Mouse (Mus musculus) lung, embryonic 15.5 days (tissue): ENCODE data around the gene Glt8d2. TPM values are rescaled to one million over a fixed set of nuclear protein-coding genes. Genes with fewer than 3 reads are reported as not detected.

Experiments
- ATAC-seq: fragments of 200-750 bp; cut with Nextera tagmentation; 2 replicates; pipeline ENCODE4 v1.8.0; 2017; ENCODE audit warnings: moderate number of reproducible peaks, borderline replicate concordance; ENCODE audit not compliant: low FRiP score, low TSS enrichment; ENCODE audit errors: extremely low read depth
- H3K27ac ChIP-seq: fragments of 300-500 bp; sonication (generic); 2 replicates; pipeline ENCODE4 v1.5.1; 2015; ENCODE audit warnings: moderate library complexity, mild to moderate bottlenecking, inconsistent platforms
- H3K27me3 ChIP-seq: fragments of 300-500 bp; sonication (generic); 2 replicates; pipeline ENCODE4 v1.6.1; 2015; ENCODE audit warnings: inconsistent platforms
- H3K36me3 ChIP-seq: fragments of 300-500 bp; sonication (generic); 2 replicates; pipeline ENCODE4 v1.6.1; 2015; ENCODE audit warnings: inconsistent platforms
- H3K4me1 ChIP-seq: fragments of 300-500 bp; sonication (generic); 2 replicates; pipeline ENCODE4 v1.6.1; 2015; ENCODE audit warnings: inconsistent platforms
- H3K4me2 ChIP-seq: fragments of 300-500 bp; sonication (generic); 2 replicates; pipeline ENCODE4 v1.6.1; 2015; ENCODE audit warnings: inconsistent platforms, mild to moderate bottlenecking, moderate library complexity
- H3K4me3 ChIP-seq: fragments of 300-500 bp; sonication (generic); 2 replicates; pipeline ENCODE4 v1.5.1; 2015; ENCODE audit warnings: mild to moderate bottlenecking, inconsistent platforms
- H3K9ac ChIP-seq: fragments of 300-500 bp; sonication (generic); 2 replicates; pipeline ENCODE4 v1.6.1; 2015; ENCODE audit warnings: inconsistent platforms
- H3K9me3 ChIP-seq: fragments of 300-500 bp; sonication (generic); 2 replicates; pipeline ENCODE4 v1.6.1; 2016; ENCODE audit warnings: inconsistent platforms
- WGBS: fragments of 180-500 bp; shearing (Covaris S2); methylation state at CpG from one replicate; pipeline ENCODE4 v1.1.7; 2015; 5-methylcytosine and 5-hydroxymethylcytosine counted together
- polyA plus RNA-seq: library from polyadenylated mRNA; unstranded; fragments of >200 nt; fragmentation: Nextera tagmentation; extraction: Ambion mirVana; gene quantifications from 2 replicates; pipeline ENCODE4 v1.2.1, GENCODE M21; 2015

Gene Glt8d2
- polyA plus RNA-seq, 1 experiment from 2014 or later = 3.9 TPM

DNA sequence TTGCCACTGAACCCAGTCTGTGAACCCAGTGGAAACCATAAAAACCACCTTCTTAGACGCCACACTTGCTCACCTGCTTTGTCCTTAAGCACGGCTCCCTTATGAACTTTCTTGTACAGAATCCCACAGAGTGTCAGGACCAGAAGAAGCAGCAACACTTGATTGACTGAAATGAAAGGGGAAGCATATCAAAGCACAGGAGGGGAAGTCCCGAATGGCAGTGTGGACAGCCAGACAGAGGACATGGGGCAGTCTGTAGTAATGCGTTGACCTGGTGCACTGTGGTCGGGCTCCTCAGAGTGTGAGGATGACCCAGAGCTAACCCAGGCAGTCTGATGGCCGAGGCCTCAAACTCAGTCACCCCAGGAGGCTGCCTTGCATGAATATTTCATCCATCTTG lies 20.2 kb downstream of the Glt8d2 start:
- H3K27ac ChIP-seq = no peak overlapping the region
- H3K36me3 ChIP-seq = no peaks in the 10 kb centered on the region
- 70% methylated on average over 6 of the region's 6 CpGs for WGBS
- no peak overlapping the region for H3K9ac ChIP-seq
- H3K27me3 ChIP-seq = no peaks in the 10 kb centered on the region
- no peak for ATAC-seq
- H3K4me3 ChIP-seq = no peak overlapping the region
- H3K4me2 ChIP-seq = no peak overlapping the region
- no peaks in the 10 kb centered on the region; the same call in 1 of the 2 replicates for H3K4me1 ChIP-seq
- no peaks in the 10 kb centered on the region for H3K9me3 ChIP-seq

- Histone ChIP-seq H3K9me3 (no peaks in the 10 kb centered on the region), H3K4me3 (peak overlapping the region; percentile 16; the same call in 1 of the 2 replicates), H3K4me1 (no peaks in the 10 kb centered on the region; the same call in 1 of the 2 replicates), H3K36me3 (no peaks in the 10 kb centered on the region), H3K4me2 (peak overlapping the region; percentile 55), H3K9ac (no peak overlapping the region), H3K27ac (no peak overlapping the region), H3K27me3 (no peaks in the 10 kb centered on the region)
- ATAC-seq = peak; percentile 89
- 11% methylated on average over 22 of the region's 22 CpGs for WGBS
These were observed 23.8 kb downstream of the Glt8d2 start for GRCm38 (mm10) chr10:82666436-82667234.

DNA sequence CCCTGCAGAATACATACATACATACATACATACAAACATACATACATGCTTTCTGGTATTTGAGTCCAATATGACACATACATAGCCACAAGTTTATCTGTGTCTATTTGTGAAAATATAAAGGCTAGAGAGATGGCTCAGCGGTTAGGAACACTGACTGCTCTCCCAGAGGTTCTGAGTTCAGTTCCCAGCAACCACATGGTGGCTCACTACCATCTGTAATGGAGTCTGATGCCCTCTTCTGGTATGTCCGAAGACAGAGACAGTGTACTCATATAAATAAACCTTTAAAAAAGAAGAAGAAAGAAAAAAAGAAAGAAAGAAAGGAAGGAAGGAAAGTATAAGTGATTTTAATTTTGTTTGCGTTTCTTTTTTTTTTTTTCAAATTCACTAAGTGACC lies 24.5 kb downstream of the Glt8d2 start:
- Histone ChIP-seq H3K4me1 (no peaks in the 10 kb centered on the region; the same call in 1 of the 2 replicates), H3K27me3 (no peaks in the 10 kb centered on the region), H3K9me3 (no peaks in the 10 kb centered on the region), H3K9ac (no peak overlapping the region), H3K36me3 (no peaks in the 10 kb centered on the region), H3K4me2 (no peak overlapping the region), H3K27ac (no peak overlapping the region), H3K4me3 (no peak overlapping the region)
- ATAC-seq = no peak
- 46% methylated on average over 3 of the region's 3 CpGs for WGBS

GRCm38 (mm10) chr10:82663289-82663688 lies 27.2 kb downstream of the Glt8d2 start:
- H3K27me3 ChIP-seq = no peaks in the 10 kb centered on the region
- no peak overlapping the region for H3K4me3 ChIP-seq
- H3K4me2 ChIP-seq = no peak overlapping the region
- no peaks in the 10 kb centered on the region for H3K36me3 ChIP-seq
- no peaks in the 10 kb centered on the region for H3K9me3 ChIP-seq
- no peak overlapping the region for H3K27ac ChIP-seq
- ATAC-seq = no peak
- WGBS = 66% methylated on average over 2 of the region's 2 CpGs
- no peaks in the 10 kb centered on the region; the same call in 1 of the 2 replicates for H3K4me1 ChIP-seq
- no peak overlapping the region for H3K9ac ChIP-seq

- no peaks in the 10 kb centered on the region for H3K9me3 ChIP-seq
- WGBS = 60% methylated on average over 14 of the region's 14 CpGs
- no peaks in the 10 kb centered on the region for H3K27me3 ChIP-seq
- ATAC-seq = no peak
- H3K9ac ChIP-seq = no peak overlapping the region
- H3K36me3 ChIP-seq = no peaks in the 10 kb centered on the region
- no peak overlapping the region for H3K4me3 ChIP-seq
- H3K27ac ChIP-seq = no peak overlapping the region
- no peaks in the 10 kb centered on the region; the same call in 1 of the 2 replicates for H3K4me1 ChIP-seq
- H3K4me2 ChIP-seq = no peak overlapping the region
These were observed 28.0 kb downstream of the Glt8d2 start for GRCm38 (mm10) chr10:82662267-82662990.

DNA sequence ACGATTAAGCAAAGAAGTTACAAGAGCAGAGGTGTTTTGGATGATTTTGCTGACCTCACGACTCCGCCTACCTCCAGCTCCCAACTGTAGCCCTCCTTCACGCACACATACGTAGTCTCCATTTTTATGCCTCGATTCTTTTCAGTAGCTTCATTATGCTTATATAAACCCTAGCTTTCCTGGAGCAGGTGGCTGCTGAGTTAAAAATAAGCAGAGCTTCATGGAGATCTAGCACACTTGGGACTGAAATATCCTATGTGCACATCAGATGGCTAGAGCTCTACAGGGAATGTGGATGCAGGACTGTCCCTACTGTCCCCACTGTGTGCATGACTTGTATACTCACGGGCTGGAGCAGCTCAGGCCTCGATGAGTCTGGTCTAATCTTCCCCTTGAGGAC lies 28.6 kb downstream of the Glt8d2 start:
- Histone ChIP-seq H3K9ac (no peak overlapping the region), H3K4me1 (no peaks in the 10 kb centered on the region; the same call in 1 of the 2 replicates), H3K9me3 (no peaks in the 10 kb centered on the region), H3K36me3 (no peaks in the 10 kb centered on the region), H3K4me3 (no peak overlapping the region), H3K27me3 (no peaks in the 10 kb centered on the region), H3K27ac (no peak overlapping the region), H3K4me2 (no peak overlapping the region)
- no peak for ATAC-seq
- 81% methylated on average over 8 of the region's 8 CpGs for WGBS

GRCm38 (mm10) chr10:82654581-82654980 lies 35.9 kb downstream of the Glt8d2 start:
- no peak overlapping the region for H3K4me2 ChIP-seq
- ATAC-seq = no peak
- peaks cover 17% of the 10 kb centered on the region for H3K36me3 ChIP-seq
- H3K27me3 ChIP-seq = no peaks in the 10 kb centered on the region
- WGBS = 70% methylated on average over 3 of the region's 3 CpGs
- H3K9me3 ChIP-seq = no peaks in the 10 kb centered on the region
- H3K4me1 ChIP-seq = no peaks in the 10 kb centered on the region
- H3K27ac ChIP-seq = no peak overlapping the region
- H3K4me3 ChIP-seq = no peak overlapping the region
- H3K9ac ChIP-seq = no peak overlapping the region

- H3K4me3 ChIP-seq = no peak overlapping the region
- WGBS = 62% methylated on average over 5 of the region's 5 CpGs
- H3K9ac ChIP-seq = no peak overlapping the region
These were observed 37.8 kb downstream of the Glt8d2 start for GRCm38 (mm10) chr10:82652625-82653024.

DNA sequence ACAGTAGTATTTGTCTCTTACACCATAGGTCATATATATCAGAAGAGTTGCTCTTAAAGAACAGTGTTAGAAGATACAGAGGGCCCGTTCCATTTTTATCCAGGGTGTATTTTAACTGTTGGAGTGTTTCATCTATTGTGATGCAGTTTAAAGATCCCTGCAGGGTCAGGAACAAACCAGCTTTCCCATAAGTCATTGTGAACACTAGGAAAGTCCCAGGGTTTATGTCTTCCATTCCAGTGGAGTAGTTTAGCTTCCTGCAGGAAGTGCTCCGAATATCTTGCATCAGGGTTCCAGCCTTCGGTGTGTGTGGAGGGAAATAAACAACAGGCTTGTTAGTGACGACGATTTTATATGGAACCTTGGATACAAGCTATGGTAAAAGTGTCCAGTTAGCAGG lies 39.2 kb downstream of the Glt8d2 start:
- H3K27me3 ChIP-seq = no peaks in the 10 kb centered on the region
- no peak for ATAC-seq
- H3K27ac ChIP-seq = no peak overlapping the region
- H3K4me3 ChIP-seq = no peak overlapping the region
- 81% methylated on average over 5 of the region's 5 CpGs for WGBS
- peaks cover 35% of the 10 kb centered on the region for H3K36me3 ChIP-seq
- H3K9me3 ChIP-seq = no peaks in the 10 kb centered on the region
- no peaks in the 10 kb centered on the region for H3K4me1 ChIP-seq
- H3K9ac ChIP-seq = no peak overlapping the region
- no peak overlapping the region for H3K4me2 ChIP-seq

More at GRCm38 (mm10) chr10:82652625-82653024, 37.8 kb downstream of the Glt8d2 start:
- Histone ChIP-seq H3K4me2 (no peak overlapping the region), H3K9me3 (no peaks in the 10 kb centered on the region), H3K27ac (no peak overlapping the region), H3K4me1 (no peaks in the 10 kb centered on the region), H3K36me3 (peaks cover 22% of the 10 kb centered on the region), H3K27me3 (no peaks in the 10 kb centered on the region)
- no peak for ATAC-seq

- no peak overlapping the region for H3K4me2 ChIP-seq
- H3K9me3 ChIP-seq = no peaks in the 10 kb centered on the region
- no peak overlapping the region for H3K4me3 ChIP-seq
- H3K27ac ChIP-seq = no peak overlapping the region
- H3K27me3 ChIP-seq = no peaks in the 10 kb centered on the region
- no peak overlapping the region for H3K9ac ChIP-seq
- ATAC-seq = no peak
- peaks cover 66% of the 10 kb centered on the region for H3K36me3 ChIP-seq
- WGBS = 71% methylated on average over 17 of the region's 17 CpGs
- H3K4me1 ChIP-seq = no peaks in the 10 kb centered on the region
These were observed 43.1 kb downstream of the Glt8d2 start for GRCm38 (mm10) chr10:82647205-82647811.

- Histone ChIP-seq H3K9ac (no peak overlapping the region), H3K27ac (no peak overlapping the region), H3K36me3 (peaks cover 69% of the 10 kb centered on the region), H3K27me3 (no peaks in the 10 kb centered on the region), H3K9me3 (no peaks in the 10 kb centered on the region), H3K4me2 (no peak overlapping the region), H3K4me1 (no peaks in the 10 kb centered on the region), H3K4me3 (no peak overlapping the region)
- ATAC-seq = no peak
- 93% methylated on average over 8 of the region's 8 CpGs for WGBS
These were observed 44.4 kb downstream of the Glt8d2 start for GRCm38 (mm10) chr10:82646083-82646482.

DNA sequence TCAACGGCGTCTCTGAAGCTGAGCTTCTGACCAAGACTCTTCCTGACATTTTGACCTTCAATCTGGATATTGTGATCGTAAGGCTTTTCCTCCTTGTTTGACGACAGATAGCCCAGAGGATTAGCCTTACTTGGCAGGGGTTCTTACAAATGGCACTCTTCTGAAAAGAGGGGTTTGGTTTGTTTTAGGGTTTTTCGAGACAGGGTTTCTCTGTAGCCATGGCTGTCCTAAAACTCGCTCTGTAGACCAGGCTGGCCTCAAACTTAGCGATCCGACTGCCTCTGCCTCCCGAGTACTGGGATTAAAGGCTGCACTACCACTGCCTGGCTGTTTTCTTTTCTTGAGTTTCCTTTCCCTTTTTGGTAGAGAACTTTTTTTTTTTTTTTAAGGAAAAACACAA lies 49.0 kb downstream of the Glt8d2 start:
- H3K4me2 ChIP-seq = no peak overlapping the region
- no peaks in the 10 kb centered on the region for H3K4me1 ChIP-seq
- no peak for ATAC-seq
- H3K36me3 ChIP-seq = peaks cover 82% of the 10 kb centered on the region
- no peaks in the 10 kb centered on the region for H3K9me3 ChIP-seq
- H3K27me3 ChIP-seq = no peaks in the 10 kb centered on the region
- no peak overlapping the region for H3K4me3 ChIP-seq
- 93% methylated on average over 9 of the region's 9 CpGs for WGBS
- H3K27ac ChIP-seq = no peak overlapping the region
- H3K9ac ChIP-seq = no peak overlapping the region
